Mouse (Mus musculus): ENCODE results near the gene Clec2d. TPM values are rescaled to one million over a fixed set of nuclear protein-coding genes. Genes with fewer than 3 reads are reported as not detected.

The Clec2d gene
- polyA plus RNA-seq, 1 experiment from 2014 or later, result not detected

- 84% methylated on average over 5 of the region's 5 CpGs for WGBS
- H3K27ac ChIP-seq (replicated peaks), result no peak overlapping the region
- no peaks in the 10 kb centered on the region for H3K9me3 ChIP-seq
- H3K4me1 ChIP-seq, result no peaks in the 10 kb centered on the region
- H3K4me3 ChIP-seq, result no peak overlapping the region
- DNase-seq (ENCODE audit: low spot score), result no peak
- no peaks in the 10 kb centered on the region for H3K27me3 ChIP-seq (replicated peaks; ENCODE audit: low read depth, poor library complexity, severe bottlenecking)
- no peaks in the 10 kb centered on the region for H3K36me3 ChIP-seq (replicated peaks)
Measured at GRCm38 (mm10) chr6:129218191-129218696, 37.8 kb downstream of the Clec2d start.

- WGBS, result 72% methylated on average over 3 of the region's 3 CpGs
- Histone ChIP-seq H3K36me3 (replicated peaks) (no peaks in the 10 kb centered on the region), H3K4me1 (no peaks in the 10 kb centered on the region), H3K4me3 (no peak overlapping the region), H3K27me3 (replicated peaks; ENCODE audit: low read depth, poor library complexity, severe bottlenecking) (no peaks in the 10 kb centered on the region), H3K9me3 (no peaks in the 10 kb centered on the region), H3K27ac (replicated peaks) (no peak overlapping the region)
- no peak for DNase-seq (ENCODE audit: low spot score)
Measured at GRCm38 (mm10) chr6:129219897-129220517, 39.6 kb downstream of the Clec2d start.

DNA sequence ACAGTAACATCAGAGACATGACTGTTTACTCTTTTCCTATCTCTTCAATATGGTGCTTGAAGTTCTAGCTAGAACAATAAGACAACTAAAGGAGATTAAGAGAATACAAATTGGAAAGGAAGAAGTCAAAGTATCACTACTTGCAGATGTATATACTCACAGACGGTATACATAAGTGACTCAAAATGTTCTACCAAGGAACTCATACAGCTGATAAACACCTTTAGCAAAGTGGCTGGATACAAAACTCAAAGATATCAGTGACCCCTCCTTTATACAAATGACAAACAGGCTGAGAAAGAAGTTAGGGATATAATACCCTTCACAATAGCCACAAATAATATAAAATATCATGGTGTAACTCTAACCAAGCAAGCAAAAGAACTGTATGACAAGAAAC is 40.6 kb downstream of the Clec2d start:
- WGBS, result 86% methylated on average over 1 of the region's 1 CpGs
- no peak for DNase-seq (ENCODE audit: low spot score)

GRCm38 (mm10) chr6:129222188-129222800 is 41.9 kb downstream of the Clec2d start:
- no peak overlapping the region for H3K4me3 ChIP-seq
- 88% methylated on average over 3 of the region's 3 CpGs for WGBS
- no peaks in the 10 kb centered on the region for H3K4me1 ChIP-seq

More for the DNA sequence above, 40.6 kb downstream of the Clec2d start:
- Histone ChIP-seq H3K27ac (replicated peaks) (no peak overlapping the region), H3K4me1 (no peaks in the 10 kb centered on the region), H3K4me3 (no peak overlapping the region), H3K9me3 (no peaks in the 10 kb centered on the region), H3K36me3 (replicated peaks) (no peaks in the 10 kb centered on the region), H3K27me3 (replicated peaks; ENCODE audit: low read depth, poor library complexity, severe bottlenecking) (no peaks in the 10 kb centered on the region)

DNA sequence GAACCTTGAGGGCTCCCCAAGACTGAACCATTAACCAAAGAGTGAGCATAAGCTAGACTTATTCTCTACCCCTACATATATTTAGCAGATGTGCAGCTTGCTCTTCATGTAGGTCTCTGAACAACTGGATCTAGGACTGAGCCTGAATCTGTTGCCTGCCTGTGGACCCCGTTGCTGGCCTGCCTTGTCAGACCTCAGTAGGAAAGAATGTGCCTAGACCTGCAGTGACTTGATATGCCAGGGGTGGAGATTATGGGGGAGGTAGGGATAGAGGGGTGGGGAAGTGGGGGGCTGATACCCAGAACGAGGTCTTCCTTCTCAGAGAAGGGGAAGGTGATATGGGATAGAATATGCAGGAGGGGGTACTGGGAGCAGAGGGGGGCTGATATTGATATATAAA is 43.2 kb downstream of the Clec2d start:
- no peak for DNase-seq (ENCODE audit: low spot score)
- Histone ChIP-seq H3K27ac (replicated peaks) (no peak overlapping the region), H3K4me1 (no peaks in the 10 kb centered on the region), H3K27me3 (replicated peaks; ENCODE audit: low read depth, poor library complexity, severe bottlenecking) (no peaks in the 10 kb centered on the region), H3K4me3 (no peak overlapping the region), H3K9me3 (no peaks in the 10 kb centered on the region), H3K36me3 (replicated peaks) (no peaks in the 10 kb centered on the region)
- WGBS, result 73% methylated on average over 2 of the region's 2 CpGs

More at GRCm38 (mm10) chr6:129222188-129222800, 41.9 kb downstream of the Clec2d start:
- H3K9me3 ChIP-seq, result no peaks in the 10 kb centered on the region
- no peak for DNase-seq (ENCODE audit: low spot score)
- H3K27me3 ChIP-seq (replicated peaks; ENCODE audit: low read depth, poor library complexity, severe bottlenecking), result no peaks in the 10 kb centered on the region
- no peak overlapping the region for H3K27ac ChIP-seq (replicated peaks)
- H3K36me3 ChIP-seq (replicated peaks), result no peaks in the 10 kb centered on the region

DNA sequence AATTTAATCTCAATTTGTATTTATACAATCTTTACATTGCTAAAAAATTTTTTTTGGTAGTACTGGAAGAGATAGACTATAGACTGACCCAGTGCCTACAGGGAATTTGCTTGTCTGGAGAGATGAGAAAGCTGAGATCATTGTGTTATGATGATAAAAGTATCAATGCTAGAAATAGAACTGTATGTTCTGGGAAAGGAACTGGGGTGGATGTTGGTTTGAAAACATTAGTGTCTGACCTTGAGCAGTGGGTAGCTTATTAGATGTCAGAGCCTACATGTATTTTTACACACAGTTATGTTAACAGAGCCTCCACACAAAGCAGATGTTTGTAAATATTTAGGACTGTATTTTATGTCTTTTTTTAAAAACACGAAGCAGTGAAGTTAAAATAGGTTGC is 43.7 kb downstream of the Clec2d start:
- WGBS, result 81% methylated on average over 1 of the region's 1 CpGs
- Histone ChIP-seq H3K36me3 (replicated peaks) (no peaks in the 10 kb centered on the region), H3K27ac (replicated peaks) (no peak overlapping the region), H3K4me1 (no peaks in the 10 kb centered on the region), H3K9me3 (no peaks in the 10 kb centered on the region), H3K27me3 (replicated peaks; ENCODE audit: low read depth, poor library complexity, severe bottlenecking) (no peaks in the 10 kb centered on the region), H3K4me3 (no peak overlapping the region)
- DNase-seq (ENCODE audit: low spot score), result no peak

GRCm38 (mm10) chr6:129225078-129225477 is 44.7 kb downstream of the Clec2d start:
- Histone ChIP-seq H3K27me3 (replicated peaks; ENCODE audit: low read depth, poor library complexity, severe bottlenecking) (no peaks in the 10 kb centered on the region), H3K9me3 (no peaks in the 10 kb centered on the region), H3K27ac (replicated peaks) (no peak overlapping the region), H3K4me1 (no peaks in the 10 kb centered on the region), H3K4me3 (no peak overlapping the region), H3K36me3 (replicated peaks) (no peaks in the 10 kb centered on the region)
- no peak for DNase-seq (ENCODE audit: low spot score)
- 82% methylated on average over 2 of the region's 2 CpGs for WGBS

DNA sequence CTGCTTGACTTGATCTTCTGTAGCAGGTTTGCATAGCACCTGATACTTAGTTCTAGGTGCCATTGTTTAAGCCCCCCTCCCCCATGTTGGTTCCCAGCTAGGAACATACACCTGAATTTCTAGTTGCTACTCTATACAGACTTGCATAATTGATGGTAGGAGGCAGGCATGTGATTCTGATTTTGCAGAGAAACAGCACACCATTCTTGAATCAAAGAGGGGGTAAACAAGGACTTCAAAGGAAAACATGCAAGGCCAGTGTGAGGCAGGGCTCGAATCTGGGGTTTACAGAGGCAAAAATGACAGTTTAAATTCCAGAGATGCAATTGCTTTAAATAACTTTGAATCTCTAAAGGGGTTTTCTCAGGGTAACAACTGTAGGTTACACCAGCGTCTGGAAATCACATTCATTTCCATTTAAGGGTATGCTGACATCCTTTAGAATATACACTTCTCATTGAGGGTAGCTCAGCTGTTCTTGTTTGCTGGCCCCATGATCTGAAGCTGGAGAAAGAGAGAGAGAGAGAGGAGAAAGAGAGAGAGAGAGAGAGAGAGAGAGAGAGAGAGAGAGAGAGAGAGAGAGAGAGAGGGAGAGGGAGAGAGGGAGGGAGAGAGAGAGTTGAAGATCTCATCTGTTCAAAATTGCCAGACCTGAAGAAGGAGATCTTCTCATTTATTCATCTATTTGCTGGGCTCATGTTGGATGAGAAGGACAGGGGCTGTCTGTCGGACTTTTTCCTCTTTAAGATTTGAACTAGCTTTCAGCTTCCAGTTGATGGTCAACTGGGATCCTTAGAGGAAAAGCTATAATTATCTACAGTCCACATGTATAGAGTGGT is 48.7 kb downstream of the Clec2d start:
- no peaks in the 10 kb centered on the region for H3K27me3 ChIP-seq (replicated peaks; ENCODE audit: low read depth, poor library complexity, severe bottlenecking)

DNA sequence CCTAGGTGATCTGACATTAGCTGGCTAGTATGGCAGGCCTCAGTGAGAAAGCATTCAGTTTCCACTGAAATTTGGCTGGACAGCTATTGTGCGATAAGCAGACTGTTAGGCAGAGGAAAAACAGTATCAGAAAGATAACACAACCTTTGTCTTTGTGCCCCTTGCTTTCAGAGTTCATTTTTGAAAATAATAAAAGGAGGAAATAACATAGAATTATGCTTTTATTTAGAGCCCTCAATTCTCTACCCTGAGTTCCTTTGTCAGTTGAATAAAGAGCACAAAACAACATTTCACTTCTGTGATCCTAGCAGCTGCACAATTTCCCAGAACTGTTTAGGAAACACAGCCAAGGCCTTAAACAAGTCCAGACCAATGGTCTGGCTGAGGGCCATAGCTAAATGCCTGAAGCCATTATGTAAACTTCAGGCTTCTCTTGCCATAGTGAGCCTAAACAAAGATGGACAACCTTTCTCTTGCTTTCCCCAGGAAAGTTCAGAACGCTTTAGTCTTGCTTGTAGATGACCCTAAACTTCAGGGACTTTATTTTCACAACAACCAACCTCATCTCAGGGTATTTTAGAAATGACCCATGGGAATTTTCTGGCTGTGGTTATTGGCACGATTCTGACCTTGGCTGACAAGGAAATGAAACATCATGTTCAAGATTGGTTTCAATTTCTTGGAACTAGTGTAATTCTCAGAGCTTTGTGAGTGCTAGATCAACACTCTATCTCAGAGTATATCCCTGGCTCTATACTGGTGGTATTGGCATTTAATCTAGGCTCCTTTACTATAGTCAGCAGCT is 49.6 kb downstream of the Clec2d start:
- no peak for DNase-seq (ENCODE audit: low spot score)
- Histone ChIP-seq H3K27me3 (replicated peaks; ENCODE audit: low read depth, poor library complexity, severe bottlenecking) (no peaks in the 10 kb centered on the region), H3K27ac (replicated peaks) (no peak overlapping the region), H3K36me3 (replicated peaks) (no peaks in the 10 kb centered on the region), H3K4me1 (no peaks in the 10 kb centered on the region), H3K9me3 (no peaks in the 10 kb centered on the region), H3K4me3 (no peak overlapping the region)
- WGBS, result 82% methylated on average over 3 of the region's 3 CpGs

More for the DNA sequence above, 48.7 kb downstream of the Clec2d start:
- 60% methylated on average over 3 of the region's 3 CpGs for WGBS
- no peak overlapping the region for H3K4me3 ChIP-seq
- no peak for DNase-seq (ENCODE audit: low spot score)
- H3K27ac ChIP-seq (replicated peaks), result no peak overlapping the region
- H3K4me1 ChIP-seq, result no peaks in the 10 kb centered on the region
- no peaks in the 10 kb centered on the region for H3K9me3 ChIP-seq
- no peaks in the 10 kb centered on the region for H3K36me3 ChIP-seq (replicated peaks)

DNA sequence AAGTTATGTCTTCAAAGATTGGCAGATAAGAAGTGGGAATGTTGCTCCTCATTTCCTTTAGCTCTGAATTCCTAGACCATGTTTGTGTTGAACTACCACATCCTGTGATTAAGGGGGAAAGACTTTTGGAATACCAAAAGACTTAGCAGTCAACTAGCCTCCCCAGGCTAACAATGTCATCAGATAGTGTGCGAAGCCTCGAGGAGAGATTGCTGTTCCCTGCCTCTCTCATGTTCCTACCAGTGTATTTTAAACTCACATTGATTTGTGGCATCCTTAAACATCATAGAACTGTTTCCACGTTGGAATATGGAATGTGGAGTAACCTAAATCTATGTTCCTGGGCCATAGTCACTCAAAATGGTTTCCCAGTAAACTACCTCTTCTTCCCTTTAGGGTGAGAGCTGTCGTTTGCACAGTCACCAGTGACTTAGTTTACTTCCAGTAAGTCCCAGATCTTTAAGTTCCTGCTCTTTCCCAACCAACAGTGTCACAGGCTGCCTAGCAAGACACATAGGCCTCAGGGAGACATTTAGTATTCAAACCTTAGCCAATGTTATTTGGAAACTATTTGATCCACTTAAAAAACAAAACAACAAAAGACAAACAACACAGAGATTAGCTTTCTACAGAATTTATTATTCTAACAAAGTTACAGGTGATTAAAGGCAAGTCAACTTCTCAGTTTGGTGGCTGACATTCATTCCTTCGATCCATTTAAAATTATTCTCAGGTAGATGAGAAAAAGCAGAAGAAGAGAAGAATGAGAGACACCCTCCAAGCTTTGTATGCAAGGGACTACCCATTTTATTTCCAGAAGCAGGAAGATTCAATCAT is 51.8 kb downstream of the Clec2d start:
- no peak overlapping the region for H3K27ac ChIP-seq (replicated peaks)
- no peaks in the 10 kb centered on the region for H3K36me3 ChIP-seq (replicated peaks)
- DNase-seq (ENCODE audit: low spot score), result no peak
- H3K4me1 ChIP-seq, result peaks cover under 1% of the 10 kb centered on the region; the same call in 1 of the 2 replicates
- 79% methylated on average over 5 of the region's 5 CpGs for WGBS
- no peak overlapping the region for H3K4me3 ChIP-seq
- no peaks in the 10 kb centered on the region for H3K27me3 ChIP-seq (replicated peaks; ENCODE audit: low read depth, poor library complexity, severe bottlenecking)
- H3K9me3 ChIP-seq, result no peaks in the 10 kb centered on the region

- Histone ChIP-seq H3K27me3 (replicated peaks; ENCODE audit: low read depth, poor library complexity, severe bottlenecking) (no peaks in the 10 kb centered on the region), H3K4me1 (peaks cover 6% of the 10 kb centered on the region), H3K4me3 (no peak overlapping the region), H3K27ac (replicated peaks) (no peak overlapping the region), H3K9me3 (no peaks in the 10 kb centered on the region), H3K36me3 (replicated peaks) (no peaks in the 10 kb centered on the region)
- 82% methylated on average over 9 of the region's 9 CpGs for whole genome bisulfite sequencing
- DNase-seq (ENCODE audit: low spot score), result no peak
Measured at GRCm38 (mm10) chr6:129232842-129233205, 52.4 kb downstream of the Clec2d start.

Measured in embryonic facial prominence, embryonic 10.5 days (tissue).